Mouse (Mus musculus) brain, embryonic 18.5 days (tissue): ENCODE measurements around the gene Cd19.

ENCODE experiments used
- DNase-seq: peaks from one replicate; pipeline ENCODE4 v3.0.0-alpha.2; 2012; ENCODE audit warnings: low read depth, low spot score

The Cd19 gene

GRCm38 (mm10) chr7:126414725-126415124, at the start of gene Cd19:
Gene Cd19, minus strand, starts transcription at chr7:126414889.
- DNase-seq = no peak

- DNase-seq = no peak
These were observed 49.4 kb upstream of the Cd19 start for GRCm38 (mm10) chr7:126464121-126464520.

- no peak for DNase-seq
These were observed 48.9 kb upstream of the Cd19 start for GRCm38 (mm10) chr7:126463547-126463946.

GRCm38 (mm10) chr7:126463004-126463403, 48.3 kb upstream of the Cd19 start, which contains the start of gene Atp2a1:
Gene Atp2a1, minus strand, starts transcription at chr7:126463108.
- DNase-seq = no peak

GRCm38 (mm10) chr7:126461626-126462025, 46.9 kb upstream of the Cd19 start:
- no peak for DNase-seq

GRCm38 (mm10) chr7:126460623-126461399, 46.1 kb upstream of the Cd19 start:
- DNase-seq = no peak

- DNase-seq = no peak
These were observed 44.3 kb upstream of the Cd19 start for GRCm38 (mm10) chr7:126458844-126459618.

GRCm38 (mm10) chr7:126458225-126458624, 43.5 kb upstream of the Cd19 start:
- no peak for DNase-seq

GRCm38 (mm10) chr7:126456382-126457266, 41.9 kb upstream of the Cd19 start:
- DNase-seq = no peak

- DNase-seq = no peak
These were observed 40.6 kb upstream of the Cd19 start for GRCm38 (mm10) chr7:126455242-126455641.

GRCm38 (mm10) chr7:126453861-126454260, 39.2 kb upstream of the Cd19 start:
- no peak for DNase-seq

GRCm38 (mm10) chr7:126452244-126452643, 37.6 kb upstream of the Cd19 start:
- no peak for DNase-seq

- no peak for DNase-seq
These were observed 36.0 kb upstream of the Cd19 start for GRCm38 (mm10) chr7:126450641-126451040.

GRCm38 (mm10) chr7:126449991-126450390, 35.3 kb upstream of the Cd19 start:
- DNase-seq = no peak

- no peak for DNase-seq
These were observed 33.8 kb upstream of the Cd19 start for GRCm38 (mm10) chr7:126448481-126448880.

- no peak for DNase-seq
These were observed 31.5 kb upstream of the Cd19 start for GRCm38 (mm10) chr7:126446217-126446616.

GRCm38 (mm10) chr7:126445104-126445815, 30.6 kb upstream of the Cd19 start:
- no peak for DNase-seq

GRCm38 (mm10) chr7:126444536-126444935, 29.8 kb upstream of the Cd19 start:
- DNase-seq = no peak

- DNase-seq = no peak
These were observed 29.3 kb upstream of the Cd19 start for GRCm38 (mm10) chr7:126443997-126444396.

- DNase-seq = no peak
These were observed 25.4 kb upstream of the Cd19 start for GRCm38 (mm10) chr7:126440134-126440533.

GRCm38 (mm10) chr7:126436851-126437250, 22.2 kb upstream of the Cd19 start:
- no peak for DNase-seq
